Mouse (Mus musculus): Measurements from ENCODE around the gene Them5.

Them5 gene

DNA sequence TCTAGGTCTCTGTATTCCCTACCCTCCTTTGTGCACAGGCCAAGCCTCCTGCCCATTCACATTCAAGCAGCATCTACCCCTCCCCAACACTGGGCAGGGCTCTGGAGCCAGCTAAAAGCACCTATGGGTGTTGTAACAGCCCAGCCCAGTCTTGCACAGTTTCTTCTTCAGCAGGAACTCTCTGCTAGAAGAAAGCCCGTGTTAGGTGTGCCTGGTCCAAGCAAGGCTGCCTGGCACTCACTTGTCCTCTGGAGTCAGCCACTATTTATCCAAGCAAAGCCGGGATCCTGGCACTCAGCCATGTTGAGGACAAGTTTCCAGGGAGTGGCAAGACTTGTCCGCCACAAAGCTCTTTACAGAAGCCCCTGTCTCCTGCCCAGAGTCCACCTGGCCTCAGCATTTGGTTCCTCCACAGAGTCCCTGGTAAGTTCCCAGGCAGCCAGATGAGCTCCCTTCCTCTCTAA, at the start of gene Them5:
Them5 (plus strand) TSS at position 141 of the 464 bp plus-strand sequence.
- no peak for DNase-seq (ENCODE audit: low read depth, low spot score)

DNA sequence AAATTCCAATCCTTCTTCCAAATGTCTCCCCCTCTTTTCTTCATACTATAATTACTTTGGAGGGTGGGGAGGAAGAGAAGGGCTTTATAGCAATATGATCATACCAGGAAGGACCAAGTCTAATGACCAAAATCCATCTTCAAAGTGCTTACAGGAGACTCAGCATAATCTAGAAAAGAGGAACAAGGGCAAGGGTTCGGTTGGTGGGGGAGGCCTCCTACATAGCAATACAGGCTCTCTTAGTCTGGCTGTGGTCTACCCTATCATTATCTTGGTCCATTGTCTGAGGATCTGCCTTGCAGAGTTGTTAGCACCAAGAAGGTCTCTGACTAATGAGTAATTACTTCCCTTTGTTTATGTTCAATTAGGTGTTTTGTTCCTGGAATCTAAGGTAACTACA, 36.4 kb upstream of the Them5 start:
- no peak for DNase-seq (ENCODE audit: low read depth, low spot score)

DNA sequence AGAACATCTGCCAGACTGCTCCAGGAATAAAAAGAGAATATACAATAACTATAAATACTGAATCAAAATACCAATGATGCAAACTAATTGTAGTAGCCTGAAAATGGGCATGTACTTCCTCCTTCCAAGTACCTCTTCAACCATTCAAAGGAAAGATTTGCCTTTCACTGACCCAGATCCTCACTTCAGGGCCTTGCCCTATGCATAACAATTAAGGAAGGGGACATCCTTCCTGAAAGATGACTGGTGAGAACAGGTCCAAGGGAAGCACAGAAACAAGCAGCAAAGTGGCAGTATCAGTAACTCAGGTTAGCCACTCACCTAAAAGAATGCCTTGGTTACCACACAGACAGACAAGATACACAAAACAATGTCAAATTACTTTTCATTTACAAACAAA, 34.9 kb upstream of the Them5 start:
- no peak for DNase-seq (ENCODE audit: low read depth, low spot score)

DNA sequence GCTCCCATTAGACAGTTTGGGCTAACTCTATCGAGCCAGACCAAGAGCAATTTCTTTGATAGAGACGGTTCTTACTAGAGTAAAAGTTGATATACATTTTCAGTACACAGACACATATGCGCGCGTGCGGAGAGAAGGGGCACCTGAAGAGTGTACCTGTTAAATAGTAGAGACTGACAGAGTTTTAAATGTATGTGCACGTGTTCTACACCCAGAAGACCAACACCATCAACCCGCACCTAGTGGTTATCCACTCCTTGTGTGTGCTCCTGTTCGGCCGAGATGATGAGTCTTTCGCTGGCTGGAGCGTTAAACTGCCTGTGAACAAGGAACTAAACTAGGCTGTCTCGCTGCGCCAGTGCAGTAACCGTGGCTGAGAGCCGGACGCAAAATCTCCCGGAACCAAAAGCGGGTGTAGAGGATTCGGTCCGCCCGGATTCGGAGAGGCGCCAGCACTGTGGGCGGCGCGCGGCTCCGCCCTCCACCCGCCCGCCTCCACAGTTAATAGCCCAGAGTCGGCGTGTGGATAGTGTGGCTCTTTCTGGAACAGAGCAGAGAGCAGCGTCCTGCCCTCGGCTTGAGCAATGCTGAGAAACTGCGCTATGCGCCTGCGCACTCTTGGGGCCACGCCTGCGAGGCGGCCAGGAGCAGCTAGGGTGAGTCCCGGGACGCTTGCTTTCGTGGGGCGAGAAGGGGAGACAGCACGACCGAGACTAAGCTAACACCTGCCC, 32.1 kb upstream of the Them5 start, which contains the start of gene Them4:
Them4 (plus strand) TSS at position 457 of the 731 bp plus-strand sequence.
- DNase-seq (ENCODE audit: low read depth, low spot score), result peak; percentile 96

DNA sequence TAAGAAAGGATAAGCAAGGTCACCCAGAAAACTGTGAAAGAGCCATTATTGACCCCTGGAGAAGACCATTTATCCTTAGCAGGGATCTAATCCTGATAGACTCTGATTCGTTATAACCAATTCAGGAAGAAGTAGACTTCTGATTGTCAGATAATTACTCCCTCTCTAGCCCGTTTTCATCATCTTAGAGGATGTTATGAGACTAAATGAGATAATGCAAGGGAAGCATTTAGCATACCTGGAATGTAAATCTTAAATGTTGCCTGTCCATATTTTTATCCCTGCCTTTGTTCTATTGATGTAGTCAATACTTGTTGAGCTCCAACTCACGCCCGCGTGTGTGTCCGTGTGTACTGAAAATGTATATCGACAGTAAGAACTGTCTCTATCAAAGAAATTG, 31.4 kb upstream of the Them5 start:
- DNase-seq (ENCODE audit: low read depth, low spot score), result no peak

DNA sequence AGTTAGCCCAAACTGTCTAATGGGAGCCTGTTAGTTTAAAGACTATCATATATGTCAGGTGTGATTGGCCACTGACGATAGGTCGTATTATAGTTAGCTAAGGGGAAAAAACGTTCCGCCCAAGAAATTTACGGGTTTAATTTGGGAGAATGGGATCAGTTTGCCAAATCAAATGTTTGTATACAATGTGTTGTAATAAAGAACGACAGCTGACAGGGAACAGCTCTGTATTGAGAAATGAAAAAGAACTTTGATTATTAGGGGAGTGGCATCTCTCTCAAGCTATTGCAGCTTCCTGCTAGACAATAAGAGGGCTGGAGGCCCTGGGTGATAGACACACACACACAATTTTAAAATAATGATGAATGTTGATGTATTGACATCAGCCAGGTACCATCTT, 31.0 kb upstream of the Them5 start:
- DNase-seq (ENCODE audit: low read depth, low spot score), result no peak

DNA sequence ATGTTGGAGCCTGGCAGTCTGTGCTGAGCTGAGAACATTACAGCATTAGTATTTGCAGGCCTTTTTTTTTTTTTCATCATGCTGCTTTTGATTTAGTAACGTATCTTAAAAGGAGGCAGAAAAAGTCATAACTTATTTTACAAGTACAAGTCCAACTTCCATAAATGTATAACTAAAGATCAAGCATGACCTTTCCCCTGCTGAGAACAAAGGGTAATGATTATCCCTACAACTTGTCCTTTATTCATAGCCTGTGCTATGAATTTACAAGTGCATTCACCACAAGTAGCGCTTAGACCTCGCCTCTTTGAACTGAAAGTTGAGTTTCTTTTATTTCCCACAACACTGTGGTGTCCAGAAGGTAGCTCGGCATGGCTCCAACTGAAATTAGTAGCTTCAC, 30.5 kb upstream of the Them5 start:
- DNase-seq (ENCODE audit: low read depth, low spot score), result no peak

DNA sequence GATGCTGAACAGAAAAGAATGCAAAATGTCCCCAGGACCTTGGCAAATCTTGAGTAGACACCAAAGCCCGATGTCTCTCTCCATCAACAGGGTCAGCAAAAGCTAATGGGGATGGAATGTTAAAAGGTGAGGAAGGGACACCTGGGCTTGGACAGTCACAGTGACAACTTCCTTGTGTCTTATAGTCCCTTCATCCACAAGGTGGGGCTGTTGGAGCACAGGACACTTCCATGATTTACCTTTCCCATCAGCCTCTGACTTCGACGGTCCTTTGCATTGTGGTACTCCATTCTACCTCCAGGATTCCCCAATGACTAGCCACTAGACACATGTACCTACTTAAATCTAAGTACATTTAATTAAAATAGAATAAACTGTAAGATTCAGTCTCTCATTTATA, 13.2 kb upstream of the Them5 start:
- DNase-seq (ENCODE audit: low read depth, low spot score), result no peak

DNA sequence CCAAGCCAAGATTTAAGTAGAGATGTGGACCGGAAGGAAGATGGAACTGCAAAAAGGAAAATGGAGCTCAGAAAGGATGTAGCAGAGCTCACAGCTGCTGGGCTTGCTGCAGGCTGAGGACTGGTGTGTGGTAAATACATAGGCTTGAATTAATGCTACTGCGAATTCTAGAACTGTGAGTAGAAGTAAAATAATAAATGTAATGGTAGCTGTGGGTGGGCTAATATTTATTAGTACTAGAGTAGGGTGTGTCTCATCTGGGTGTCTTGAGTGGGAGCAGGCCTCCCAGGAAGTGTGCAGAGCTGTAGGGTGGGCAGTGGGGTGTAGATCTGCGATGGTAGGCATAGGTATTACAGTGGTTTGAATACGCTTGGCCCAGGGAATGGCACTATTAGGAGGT, 7.5 kb upstream of the Them5 start:
- DNase-seq (ENCODE audit: low read depth, low spot score), result no peak

DNA sequence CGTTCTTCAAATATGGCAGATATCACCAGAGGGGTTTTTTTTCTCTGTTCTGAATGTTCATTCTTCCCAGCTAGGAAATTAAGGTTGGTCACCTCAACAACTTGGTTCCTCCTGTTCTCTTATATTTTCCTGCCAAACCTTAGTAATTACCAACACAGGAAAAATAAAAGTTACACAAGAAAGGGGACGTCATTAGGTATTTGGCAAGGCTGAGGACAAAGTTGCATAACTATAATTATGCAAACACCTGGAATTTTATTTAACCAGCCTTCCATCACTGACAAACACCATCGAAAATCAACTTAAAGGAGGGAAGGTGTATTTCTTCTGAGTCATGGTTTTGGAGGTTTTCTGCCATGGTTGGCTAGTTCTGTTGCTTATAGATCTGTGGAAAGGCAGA, 3.4 kb upstream of the Them5 start:
- DNase-seq (ENCODE audit: low read depth, low spot score), result no peak

DNA sequence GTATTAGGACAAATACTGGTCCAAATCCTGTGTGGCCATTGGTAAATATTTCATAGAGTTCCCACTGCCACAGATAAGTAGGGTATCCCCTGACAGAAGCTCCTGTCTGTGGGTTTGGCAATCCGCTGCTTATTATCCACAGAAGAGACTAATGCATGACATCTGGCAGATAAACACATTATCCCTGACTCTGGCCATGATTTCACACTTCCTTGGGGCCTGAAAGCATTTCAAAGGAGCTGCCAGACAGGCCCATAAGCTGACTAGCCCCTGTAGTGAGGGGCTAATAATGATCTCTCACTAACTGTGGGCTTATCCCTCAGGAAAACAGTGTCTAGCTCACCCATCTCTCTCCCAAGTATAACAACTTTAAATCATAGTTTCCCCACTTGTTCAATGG, 653 bp downstream of the Them5 start:
- DNase-seq (ENCODE audit: low read depth, low spot score), result no peak

DNA sequence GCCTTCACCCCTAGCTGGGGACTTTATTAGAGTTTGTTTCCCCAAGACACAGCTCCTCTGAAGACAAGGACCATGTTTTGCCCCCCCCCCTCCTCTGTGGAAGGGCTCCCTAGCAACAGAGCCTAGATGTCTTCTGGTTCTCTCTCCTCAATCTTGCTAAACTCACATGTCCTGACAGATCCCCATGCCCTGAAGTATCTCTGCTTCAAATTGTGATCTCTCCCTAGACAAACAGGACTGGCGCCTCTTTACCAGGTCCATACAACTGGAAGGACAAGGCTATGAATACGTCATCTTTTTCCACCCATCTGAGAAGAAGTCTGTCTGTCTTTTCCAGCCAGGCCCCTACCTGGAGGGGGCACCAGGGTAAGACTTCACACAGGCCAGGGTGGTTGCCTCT, 2.3 kb downstream of the Them5 start:
- no peak for DNase-seq (ENCODE audit: low read depth, low spot score)

DNA sequence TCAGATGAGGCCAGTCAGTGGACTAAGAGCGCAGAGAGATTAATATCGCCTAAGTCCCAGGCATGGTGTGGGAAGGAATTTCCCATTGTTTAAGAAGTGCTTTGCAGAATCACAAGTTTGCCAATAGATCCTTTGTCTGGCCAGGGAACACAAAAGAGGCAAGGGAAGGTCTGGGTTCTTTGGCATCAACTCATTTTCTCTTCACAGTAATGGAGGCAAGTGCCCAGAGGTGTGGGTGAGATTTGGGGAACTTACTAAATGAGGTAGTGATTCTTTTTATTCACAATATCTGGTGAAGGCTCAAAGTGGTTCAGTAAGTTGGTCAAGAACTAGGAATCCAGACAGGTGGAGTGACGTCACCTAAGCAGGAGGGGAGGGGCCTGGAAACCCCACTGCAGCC, 3.0 kb downstream of the Them5 start:
- DNase-seq (ENCODE audit: low read depth, low spot score), result no peak

DNA sequence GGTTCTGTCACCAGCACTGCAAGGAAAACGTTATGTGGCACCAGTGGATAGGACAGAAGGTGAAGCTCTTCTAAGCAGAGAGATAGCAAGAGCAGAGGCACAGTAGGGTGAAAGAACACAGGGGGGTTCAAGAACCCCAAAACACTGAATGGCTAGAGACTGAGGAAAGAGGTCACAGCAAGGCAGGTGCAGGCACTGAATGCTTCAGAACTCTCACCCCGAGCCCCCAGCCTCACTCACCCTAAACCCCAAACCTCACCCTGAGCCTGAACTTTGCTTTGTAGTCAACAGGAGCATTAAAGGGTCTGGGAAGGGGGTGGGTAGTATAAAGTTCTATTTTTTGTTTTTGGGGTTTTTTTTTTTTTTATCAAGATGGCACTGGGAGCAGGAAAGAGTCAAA, 6.2 kb downstream of the Them5 start:
- DNase-seq (ENCODE audit: low read depth, low spot score), result no peak

DNA sequence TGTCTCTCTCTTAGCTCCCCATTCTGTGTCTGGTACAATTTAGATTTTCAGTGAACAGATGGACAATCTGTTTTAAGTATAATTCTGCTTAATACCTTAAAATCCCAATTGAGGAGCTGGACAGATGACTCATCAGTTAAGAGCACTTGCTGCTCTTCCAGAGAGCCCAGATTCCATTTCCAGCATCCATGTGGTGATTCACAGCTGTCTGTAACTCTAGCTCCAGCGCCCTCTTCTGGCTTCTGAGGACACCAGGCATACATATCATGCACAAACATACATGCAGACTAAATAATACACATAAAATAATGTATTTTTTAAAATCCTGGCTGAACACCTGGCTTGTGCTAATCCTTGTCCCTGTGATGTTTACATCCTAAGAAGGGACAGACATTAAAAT, 18.9 kb downstream of the Them5 start:
- DNase-seq (ENCODE audit: low read depth, low spot score), result peak; percentile 33

DNA sequence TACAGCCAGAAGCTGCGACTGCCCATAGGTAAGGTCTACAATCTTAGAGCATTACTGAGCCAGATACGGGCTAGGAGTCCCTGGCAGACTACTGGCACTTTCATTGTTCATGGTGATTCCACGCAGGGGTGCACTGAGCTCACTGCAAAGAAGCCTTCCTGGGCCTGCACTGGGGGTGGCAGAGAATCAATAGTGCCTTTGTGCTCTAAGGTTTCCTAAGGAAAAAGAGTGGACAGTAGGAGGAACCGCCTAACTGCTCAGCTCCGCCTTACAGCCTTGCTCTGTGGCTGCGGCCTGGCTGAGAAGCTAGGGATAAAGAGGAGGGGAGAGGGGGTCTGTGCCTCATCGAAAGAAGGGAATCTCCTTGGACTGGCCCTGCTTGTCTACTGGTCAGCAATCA, 20.2 kb downstream of the Them5 start, which contains the start of gene C2cd4d:
C2cd4d (plus strand) TSS at position 301 of the 400 bp plus-strand sequence.
- no peak for DNase-seq (ENCODE audit: low read depth, low spot score)

DNA sequence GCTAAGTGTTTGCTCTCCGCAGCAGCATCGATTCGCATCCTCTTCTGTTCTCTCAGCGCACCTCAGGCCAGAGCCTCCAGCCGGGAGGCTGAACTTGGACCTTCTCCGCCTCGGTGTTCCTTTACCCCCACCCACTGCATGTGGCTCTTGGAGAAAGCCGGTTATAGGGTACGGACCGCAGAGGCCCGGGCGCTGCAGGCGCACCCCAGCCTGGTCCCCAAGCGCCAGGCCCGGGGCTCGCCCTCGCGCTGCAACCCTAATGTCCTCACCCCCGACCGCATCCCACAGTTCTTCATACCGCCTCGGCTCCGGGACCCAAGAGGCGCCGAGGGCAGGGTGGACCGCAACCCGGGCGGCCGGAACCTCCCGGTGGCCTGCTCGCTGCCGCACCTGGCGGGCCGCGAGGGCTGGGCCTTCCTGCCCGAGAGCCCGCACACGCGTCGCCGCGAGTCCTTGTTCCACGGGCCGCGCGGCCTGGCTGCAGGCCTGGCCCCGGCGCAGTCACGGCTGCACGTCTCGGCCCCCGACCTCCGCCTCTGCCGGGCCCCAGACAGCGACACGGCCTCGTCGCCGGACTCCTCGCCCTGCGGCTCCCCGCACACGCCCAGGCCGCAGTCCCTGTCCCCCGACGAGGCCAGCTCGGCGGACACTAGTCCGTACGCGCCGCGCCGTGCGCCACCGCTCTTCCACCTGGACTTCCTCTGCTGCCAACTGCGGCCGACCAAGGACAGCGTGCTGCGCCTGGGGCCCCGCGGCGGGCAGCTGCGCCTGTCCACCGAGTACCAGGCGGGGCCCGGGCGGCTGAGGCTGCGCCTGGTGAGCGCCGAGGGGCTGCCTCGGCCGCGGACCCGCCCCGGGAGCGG, 21.6 kb downstream of the Them5 start:
- peak; percentile 61 for DNase-seq (ENCODE audit: low read depth, low spot score)

DNA sequence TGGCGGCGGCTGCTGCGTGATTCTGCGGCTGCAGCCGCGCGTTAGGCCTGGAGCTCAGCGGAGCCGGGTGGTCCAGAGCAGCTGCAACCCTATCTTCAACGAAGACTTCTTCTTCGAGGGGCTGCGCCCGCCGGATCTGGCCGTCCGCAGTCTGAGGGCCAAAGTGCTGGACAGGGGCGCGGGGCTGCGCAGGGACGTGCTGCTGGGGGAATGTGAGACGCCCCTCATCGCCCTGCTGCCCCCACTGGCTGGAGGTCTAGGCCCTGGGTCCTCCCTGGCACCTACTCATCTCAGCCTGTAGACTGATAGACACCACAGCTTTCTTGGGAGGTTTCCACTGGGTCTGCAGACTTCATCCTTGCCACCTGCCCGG, 22.2 kb downstream of the Them5 start:
- DNase-seq (ENCODE audit: low read depth, low spot score), result no peak

DNA sequence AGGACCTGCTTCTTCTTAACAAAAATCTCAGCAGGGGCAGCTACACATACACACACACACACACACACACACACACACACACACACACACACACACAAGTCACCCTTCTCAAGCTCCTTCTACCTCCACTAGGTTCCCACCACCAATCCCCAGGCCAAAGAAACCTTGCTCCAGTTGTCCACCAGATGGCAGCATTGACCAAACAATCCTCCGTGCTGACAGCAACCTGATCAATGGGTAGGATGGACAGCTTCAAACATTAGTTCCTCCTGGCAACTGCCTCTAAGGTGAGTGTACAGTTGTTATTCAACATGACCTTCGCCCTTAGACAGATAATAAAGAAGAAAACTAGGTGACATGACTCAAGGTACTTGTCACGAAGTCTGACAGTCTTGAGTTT, 24.9 kb downstream of the Them5 start:
- DNase-seq (ENCODE audit: low read depth, low spot score), result peak; percentile 90

DNA sequence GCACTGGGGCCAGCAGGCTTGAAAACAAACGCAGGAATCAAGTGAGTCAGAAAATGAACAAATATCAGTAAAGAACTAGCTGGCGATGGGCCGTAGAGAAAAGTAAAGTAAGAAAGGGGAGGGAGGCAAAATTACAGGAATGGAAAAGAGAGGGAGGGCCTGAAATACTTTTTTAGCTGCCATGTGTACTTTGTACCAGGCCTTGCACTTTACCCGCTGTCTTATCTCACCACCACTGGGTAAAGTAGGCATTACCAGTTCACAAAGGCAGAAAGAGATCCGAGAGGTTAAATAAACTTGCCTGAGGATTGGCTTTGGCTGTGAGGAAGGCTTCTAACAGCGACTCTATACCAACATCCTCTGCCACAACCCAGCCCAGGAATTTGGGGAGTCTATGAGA, 25.6 kb downstream of the Them5 start:
- DNase-seq (ENCODE audit: low read depth, low spot score), result no peak

DNA sequence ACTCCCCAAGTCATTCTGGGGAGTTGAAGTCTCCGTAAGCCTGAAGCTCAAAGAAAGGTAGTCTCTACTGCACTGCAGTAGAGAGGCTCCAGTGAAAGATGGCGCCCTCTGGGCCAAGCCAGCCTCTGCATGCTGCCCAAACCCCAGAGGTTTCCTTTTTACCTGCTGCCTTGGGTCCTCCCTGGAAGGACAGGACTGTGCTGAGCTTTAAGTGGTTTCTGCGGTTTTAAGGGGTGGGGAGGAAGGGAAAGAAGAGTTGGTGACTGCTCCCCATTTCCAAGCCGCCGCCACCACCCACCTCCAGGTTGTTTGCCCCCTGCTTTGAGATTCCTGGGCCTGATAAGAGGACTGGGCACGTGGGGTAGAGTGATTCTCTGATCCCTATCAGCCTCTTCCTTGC, 26.7 kb downstream of the Them5 start:
- no peak for DNase-seq (ENCODE audit: low read depth, low spot score)

DNA sequence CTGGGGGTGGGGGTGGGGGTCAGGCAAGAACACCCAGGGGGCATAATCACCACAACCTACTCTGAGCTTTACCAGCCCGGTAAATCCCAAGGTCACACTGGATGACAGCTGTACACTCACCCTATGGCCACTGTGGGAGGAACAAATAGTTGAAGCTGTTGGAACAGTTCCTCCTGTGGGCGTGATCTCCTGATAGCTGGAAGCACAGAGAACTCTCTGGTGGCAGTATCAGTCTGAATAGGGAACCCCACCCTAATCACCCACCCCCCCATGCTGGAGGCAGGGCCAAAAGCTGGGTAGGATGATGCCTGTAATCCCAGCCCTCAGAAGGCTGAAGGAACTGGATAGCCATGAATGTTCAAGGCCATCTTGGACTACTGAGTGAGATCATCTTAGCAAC, 27.8 kb downstream of the Them5 start:
- no peak for DNase-seq (ENCODE audit: low read depth, low spot score)

DNA sequence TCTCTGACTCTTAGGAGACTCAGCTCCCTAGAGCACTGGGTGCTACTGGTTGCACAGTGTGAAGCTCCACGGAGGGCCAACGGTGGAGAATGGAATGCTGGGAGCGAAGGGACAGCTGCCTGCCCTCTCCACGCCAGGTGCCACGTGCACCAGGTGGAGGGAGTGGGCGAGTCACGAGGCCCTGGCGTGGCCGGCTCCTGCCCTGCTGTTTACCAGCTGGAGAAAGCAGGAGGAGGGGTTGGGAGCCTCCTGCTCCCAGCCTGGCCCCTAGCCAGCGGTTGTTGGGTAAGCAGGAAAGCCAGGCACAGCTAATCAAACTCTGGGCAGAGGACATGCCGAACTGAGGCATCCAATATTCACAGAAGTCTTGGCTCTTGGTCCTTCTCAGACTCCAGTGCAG, 29.7 kb downstream of the Them5 start:
- no peak for DNase-seq (ENCODE audit: low read depth, low spot score)

Measured in mesoderm, embryonic 11.5 days (tissue).